Mouse (Mus musculus): Measurements from ENCODE around the gene 4930544G11Rik. TPM values are rescaled to one million over a fixed set of nuclear protein-coding genes. Genes with fewer than 3 reads are reported as not detected.

Gene 4930544G11Rik
- polyA plus RNA-seq, 1 experiment from 2014 or later = not detected

DNA sequence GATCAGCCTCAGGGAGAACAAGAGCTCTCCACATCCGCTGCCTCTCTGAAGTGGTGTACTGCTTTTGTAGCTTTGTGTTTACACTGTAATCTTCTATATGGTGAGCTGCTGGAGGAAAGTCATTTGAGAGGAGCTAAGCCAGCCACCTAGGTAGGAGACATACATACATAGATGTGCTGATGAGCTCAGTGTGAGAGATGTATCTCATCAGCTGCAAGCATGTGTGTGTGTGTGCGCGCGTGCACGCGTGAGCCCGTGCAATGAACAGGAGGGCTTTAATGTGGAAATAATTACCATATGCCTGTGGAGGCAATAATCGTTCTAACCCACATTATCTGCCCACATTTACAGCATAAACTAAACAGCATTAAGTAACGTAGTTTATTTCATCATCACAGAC is 18.0 kb downstream of the 4930544G11Rik start:
- H3K4me1 ChIP-seq = peaks cover 10% of the 10 kb centered on the region; the same call in 1 of the 2 replicates
- 83% methylated on average over 9 of the region's 9 CpGs for WGBS
- no peaks in the 10 kb centered on the region for H3K27me3 ChIP-seq
- no peak overlapping the region for H3K4me2 ChIP-seq (replicated peaks)
- ATAC-seq (ENCODE audit: low FRiP score) = peak; percentile 61; the same call in 1 of the 2 replicates
- no peak overlapping the region for H3K27ac ChIP-seq
- H3K9ac ChIP-seq = no peak overlapping the region
- no peaks in the 10 kb centered on the region for H3K9me3 ChIP-seq (replicated peaks)
- H3K4me3 ChIP-seq = no peak overlapping the region
- no peaks in the 10 kb centered on the region for H3K36me3 ChIP-seq

DNA sequence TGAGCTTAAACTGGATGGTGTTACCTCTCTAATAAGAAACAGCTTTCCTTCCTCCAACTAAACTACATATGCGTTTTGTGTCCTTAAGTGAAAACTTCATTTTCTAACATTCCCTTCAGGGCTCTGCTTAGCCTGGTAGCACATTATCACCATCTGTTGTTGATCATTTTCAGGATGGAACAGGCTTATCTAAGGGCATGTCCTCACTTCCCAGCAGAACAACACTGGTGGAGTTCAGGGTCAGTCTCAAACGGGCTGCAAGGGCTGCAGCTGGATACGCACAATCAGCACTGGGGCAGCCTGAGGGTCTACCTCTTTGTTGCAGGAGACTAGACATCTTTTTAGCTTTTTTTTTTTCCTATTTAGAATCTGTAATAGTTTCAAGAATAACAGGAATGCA is 39.7 kb downstream of the 4930544G11Rik start:
- no peak overlapping the region for H3K4me2 ChIP-seq (replicated peaks)
- H3K27ac ChIP-seq = no peak overlapping the region
- no peak for ATAC-seq (ENCODE audit: low FRiP score)
- no peaks in the 10 kb centered on the region for H3K36me3 ChIP-seq
- H3K9ac ChIP-seq = no peak overlapping the region
- no peaks in the 10 kb centered on the region for H3K4me1 ChIP-seq
- H3K9me3 ChIP-seq (replicated peaks) = no peaks in the 10 kb centered on the region
- H3K4me3 ChIP-seq = no peak overlapping the region
- WGBS = 68% methylated on average over 3 of the region's 3 CpGs
- H3K27me3 ChIP-seq = no peaks in the 10 kb centered on the region

DNA sequence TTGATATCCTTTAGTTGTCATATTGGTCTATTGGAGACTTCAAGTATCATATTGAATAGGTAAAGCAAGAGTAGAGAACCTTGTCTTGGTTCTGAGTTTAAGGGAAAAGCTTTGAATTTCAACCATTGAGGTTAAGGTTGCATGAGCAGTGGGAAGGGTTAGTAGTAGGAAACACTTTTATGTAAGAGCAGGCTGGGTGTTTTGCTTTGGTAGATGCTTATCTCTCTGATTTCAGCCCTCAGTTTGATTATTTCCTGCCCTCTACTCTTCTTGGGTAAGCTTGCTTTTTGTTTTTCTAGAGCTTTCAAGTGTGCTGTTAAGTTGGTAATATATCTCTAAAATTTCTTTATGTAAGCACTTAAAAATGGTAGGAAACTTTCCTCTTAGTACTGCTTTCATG is 45.9 kb downstream of the 4930544G11Rik start:
- Histone ChIP-seq H3K4me3 (no peak overlapping the region), H3K27ac (no peak overlapping the region), H3K9ac (no peak overlapping the region), H3K4me1 (no peaks in the 10 kb centered on the region), H3K9me3 (replicated peaks) (no peaks in the 10 kb centered on the region), H3K4me2 (replicated peaks) (no peak overlapping the region), H3K27me3 (no peaks in the 10 kb centered on the region), H3K36me3 (no peaks in the 10 kb centered on the region)
- ATAC-seq (ENCODE audit: low FRiP score) = no peak

Other genes starting within 250 kb of the 4930544G11Rik start
- gene Prdm5, start 173.6 kb upstream of the 4930544G11Rik start, polyA plus RNA-seq (2016; fragmentation: Nextera tagmentation; extraction: Ambion mirVana) = 14.2 and 15.4 TPM in 2 replicates

Data from hindbrain, embryonic 12.5 days (tissue).